Mouse (Mus musculus): ENCODE measurements around the gene Pspc1. TPM values are rescaled to one million over a fixed set of nuclear protein-coding genes. Genes with fewer than 3 reads are reported as not detected.
"Not testable (repeated sequence)": the region's sequence is repeated elsewhere in the genome, so short reads cannot be mapped to it uniquely, and the experiment has no call there.

Gene Pspc1
- polyA plus RNA-seq (2016; fragmentation: Nextera tagmentation; extraction: Ambion mirVana), result 19.4 and 21.7 TPM in 2 replicates

- 1% methylated on average over 36 of the region's 36 CpGs for WGBS (ENCODE audit: insufficient replicate concordance)
- Histone ChIP-seq H3K36me3 (peaks cover 17% of the 10 kb centered on the region), H3K4me1 (peaks cover 40% of the 10 kb centered on the region), H3K27me3 (replicated peaks) (no peaks in the 10 kb centered on the region), H3K4me3 (peak within 1 kb of the TSS; percentile 95), H3K9ac (peak within 1 kb of the TSS; percentile 95), H3K9me3 (replicated peaks) (no peaks in the 10 kb centered on the region), H3K4me2 (peak within 1 kb of the TSS; percentile 85), H3K27ac (peak within 1 kb of the TSS; percentile 96)
- peak; percentile 94 for ATAC-seq
Observed at GRCm38 (mm10) chr14:56778200-56778932, at the start of gene Pspc1. Gene Pspc1 (minus strand): TSS chr14:56778316.

DNA sequence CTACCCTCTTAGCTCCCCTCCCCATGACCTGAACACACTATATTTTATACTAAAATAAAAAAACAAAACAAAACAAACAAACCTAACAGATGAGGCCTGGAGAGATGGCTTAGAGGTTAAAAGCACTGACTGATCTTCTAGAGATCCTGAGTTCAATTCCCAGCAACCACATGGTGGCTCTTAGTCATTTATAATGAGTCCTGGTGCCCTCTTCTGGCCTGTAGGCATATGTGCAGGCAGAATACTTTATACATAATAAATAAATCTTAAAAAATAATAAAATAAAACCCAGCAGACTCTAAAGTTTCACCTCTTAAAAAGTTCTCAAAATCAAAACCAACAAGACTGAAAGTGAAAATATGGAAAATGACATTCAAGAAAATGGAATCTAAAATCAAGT is 46.4 kb upstream of the Pspc1 start:
- no peaks in the 10 kb centered on the region for H3K4me1 ChIP-seq
- H3K27ac ChIP-seq, result no peak overlapping the region
- H3K27me3 ChIP-seq (replicated peaks), result 0 out of 2 replicates have a peak, but pooled peaks cover 4% of the 10 kb centered on the region
- H3K9ac ChIP-seq, result no peak overlapping the region
- H3K4me3 ChIP-seq, result no peak overlapping the region
- H3K36me3 ChIP-seq, result no peaks in the 10 kb centered on the region
- no peak overlapping the region for H3K4me2 ChIP-seq
- no peaks in the 10 kb centered on the region for H3K9me3 ChIP-seq (replicated peaks)
- no peak for ATAC-seq

GRCm38 (mm10) chr14:56817616-56818015 is 39.5 kb upstream of the Pspc1 start:
- no peak overlapping the region for H3K4me3 ChIP-seq
- peaks cover 8% of the 10 kb centered on the region for H3K4me1 ChIP-seq
- H3K9me3 ChIP-seq (replicated peaks), result no peaks in the 10 kb centered on the region
- 0 out of 2 replicates have a peak, but pooled peaks cover 6% of the 10 kb centered on the region for H3K27me3 ChIP-seq (replicated peaks)
- 20% methylated on average over 11 of the region's 11 CpGs for WGBS (ENCODE audit: insufficient replicate concordance)
- H3K4me2 ChIP-seq, result no peak overlapping the region
- no peak for ATAC-seq
- no peak overlapping the region for H3K9ac ChIP-seq
- no peaks in the 10 kb centered on the region for H3K36me3 ChIP-seq
- no peak overlapping the region for H3K27ac ChIP-seq

GRCm38 (mm10) chr14:56817131-56817530 is 39.0 kb upstream of the Pspc1 start:
- Histone ChIP-seq H3K36me3 (no peaks in the 10 kb centered on the region), H3K4me2 (no peak overlapping the region), H3K4me3 (no peak overlapping the region), H3K9me3 (replicated peaks) (no peaks in the 10 kb centered on the region), H3K9ac (no peak overlapping the region), H3K4me1 (peaks cover 10% of the 10 kb centered on the region), H3K27ac (no peak overlapping the region), H3K27me3 (replicated peaks) (0 out of 2 replicates have a peak, but pooled peaks cover 6% of the 10 kb centered on the region)
- ATAC-seq, result no peak
- WGBS (ENCODE audit: insufficient replicate concordance), result 52% methylated on average over 4 of the region's 4 CpGs

DNA sequence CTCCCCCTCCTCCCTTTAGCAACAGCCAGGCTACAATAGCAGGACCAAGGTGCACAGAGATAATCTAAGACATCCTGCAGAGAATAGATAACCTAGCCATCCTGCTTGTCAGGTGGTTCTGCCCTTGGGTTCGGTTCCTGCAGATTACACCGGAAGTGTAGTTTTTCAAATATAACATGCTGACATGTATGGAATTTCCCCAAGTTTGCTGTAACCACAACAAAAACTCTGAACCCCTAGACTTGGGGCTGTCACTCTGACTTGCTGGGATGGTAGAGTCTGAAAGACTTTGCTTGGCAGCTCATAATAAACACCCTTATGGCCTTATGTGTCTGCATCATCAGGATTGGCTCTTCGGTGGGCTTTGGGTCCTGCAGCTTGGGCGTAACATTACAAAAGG is 38.4 kb upstream of the Pspc1 start:
- Histone ChIP-seq H3K9ac (no peak overlapping the region), H3K9me3 (replicated peaks) (no peaks in the 10 kb centered on the region), H3K4me1 (peaks cover 10% of the 10 kb centered on the region), H3K36me3 (no peaks in the 10 kb centered on the region), H3K27me3 (replicated peaks) (0 out of 2 replicates have a peak, but pooled peaks cover 6% of the 10 kb centered on the region), H3K27ac (no peak overlapping the region), H3K4me3 (no peak overlapping the region), H3K4me2 (no peak overlapping the region)
- 56% methylated on average over 4 of the region's 4 CpGs for WGBS (ENCODE audit: insufficient replicate concordance)
- ATAC-seq, result no peak

- no peak; the same call in 1 of the 2 replicates for ATAC-seq
- H3K9ac ChIP-seq, result peak overlapping the region; percentile 84
- H3K9me3 ChIP-seq (replicated peaks), result no peaks in the 10 kb centered on the region
- H3K27me3 ChIP-seq (replicated peaks), result 0 out of 2 replicates have a peak, but pooled peaks cover 6% of the 10 kb centered on the region
- H3K4me2 ChIP-seq, result peak overlapping the region; percentile 92
- peak overlapping the region; percentile 76 for H3K27ac ChIP-seq
- 2% methylated on average over 35 of the region's 35 CpGs for WGBS (ENCODE audit: insufficient replicate concordance)
- peak overlapping the region; percentile 82 for H3K4me3 ChIP-seq
- peaks cover 15% of the 10 kb centered on the region for H3K36me3 ChIP-seq
- peaks cover 32% of the 10 kb centered on the region for H3K4me1 ChIP-seq
Observed at GRCm38 (mm10) chr14:56812520-56813036, 34.5 kb upstream of the Pspc1 start.

GRCm38 (mm10) chr14:56811701-56812339 is 33.7 kb upstream of the Pspc1 start, which contains the start of gene Zmym5:
Gene Zmym5 (minus strand): TSS chr14:56811716.
- peak; percentile 98 for ATAC-seq

GRCm38 (mm10) chr14:56810781-56811690 is 32.9 kb upstream of the Pspc1 start:
- not testable (repeated sequence) for H3K27me3 ChIP-seq (replicated peaks); H3K9me3 ChIP-seq (replicated peaks)
- peak overlapping the region; percentile 91 for H3K27ac ChIP-seq
- peak; percentile 83 for ATAC-seq
- peaks cover 32% of the 10 kb centered on the region for H3K4me1 ChIP-seq
- H3K4me3 ChIP-seq, result peak overlapping the region; percentile 82
- peaks cover 18% of the 10 kb centered on the region for H3K36me3 ChIP-seq
- peak overlapping the region; percentile 82 for H3K9ac ChIP-seq
- WGBS (ENCODE audit: insufficient replicate concordance), result 2% methylated on average over 30 of the region's 86 CpGs
- H3K4me2 ChIP-seq, result peak overlapping the region; percentile 78

More at GRCm38 (mm10) chr14:56811701-56812339, 33.7 kb upstream of the Pspc1 start, which contains the start of gene Zmym5:
- H3K4me3 ChIP-seq, result peak within 1 kb of the TSS; percentile 82
- H3K36me3 ChIP-seq, result peaks cover 15% of the 10 kb centered on the region
- H3K27ac ChIP-seq, result peak within 1 kb of the TSS; percentile 91
- WGBS (ENCODE audit: insufficient replicate concordance), result under 1% methylated on average over 42 of the region's 72 CpGs
- H3K9ac ChIP-seq, result peak within 1 kb of the TSS; percentile 84
- H3K4me2 ChIP-seq, result peak within 1 kb of the TSS; percentile 92
- not testable (repeated sequence) for H3K27me3 ChIP-seq (replicated peaks); H3K9me3 ChIP-seq (replicated peaks)
- H3K4me1 ChIP-seq, result peaks cover 32% of the 10 kb centered on the region

- WGBS (ENCODE audit: insufficient replicate concordance), result 41% methylated on average over 2 of the region's 2 CpGs
Observed at GRCm38 (mm10) chr14:56793243-56793642, 15.1 kb upstream of the Pspc1 start.

DNA sequence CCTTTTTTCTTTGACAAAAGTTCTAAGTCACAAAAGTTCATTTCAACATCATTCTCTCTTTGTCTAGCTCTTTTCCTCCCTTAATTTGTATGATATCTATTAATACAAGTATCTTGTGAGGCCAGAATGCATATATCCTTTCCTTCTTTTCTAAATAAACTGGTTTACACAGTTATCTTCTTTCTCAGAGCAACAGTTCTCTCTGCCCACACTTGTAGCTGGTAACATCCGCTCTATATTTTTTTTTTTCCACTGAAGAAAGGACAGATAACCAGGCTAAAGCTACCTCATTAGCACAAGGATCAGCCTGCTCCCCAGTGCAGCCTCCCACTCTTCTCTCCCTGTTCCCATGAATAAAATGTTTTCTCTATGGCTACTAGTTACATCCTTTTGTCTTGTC is 6.5 kb upstream of the Pspc1 start:
- H3K4me2 ChIP-seq, result no peak overlapping the region
- ATAC-seq, result no peak
- H3K9me3 ChIP-seq (replicated peaks), result no peaks in the 10 kb centered on the region
- H3K4me3 ChIP-seq, result no peak overlapping the region
- WGBS (ENCODE audit: insufficient replicate concordance), result 59% methylated on average over 1 of the region's 1 CpGs
- no peaks in the 10 kb centered on the region for H3K27me3 ChIP-seq (replicated peaks)
- no peak overlapping the region for H3K27ac ChIP-seq
- no peak overlapping the region for H3K9ac ChIP-seq
- no peaks in the 10 kb centered on the region for H3K36me3 ChIP-seq
- H3K4me1 ChIP-seq, result peaks cover 5% of the 10 kb centered on the region

More at GRCm38 (mm10) chr14:56793243-56793642, 15.1 kb upstream of the Pspc1 start:
- H3K4me1 ChIP-seq, result no peaks in the 10 kb centered on the region
- H3K4me2 ChIP-seq, result no peak overlapping the region
- H3K9me3 ChIP-seq (replicated peaks), result no peaks in the 10 kb centered on the region
- H3K27ac ChIP-seq, result no peak overlapping the region
- no peaks in the 10 kb centered on the region for H3K27me3 ChIP-seq (replicated peaks)
- no peak for ATAC-seq
- H3K9ac ChIP-seq, result no peak overlapping the region
- H3K4me3 ChIP-seq, result no peak overlapping the region
- H3K36me3 ChIP-seq, result peaks cover 63% of the 10 kb centered on the region

- Histone ChIP-seq H3K36me3 (peaks cover 12% of the 10 kb centered on the region), H3K4me2 (peak overlapping the region; percentile 85), H3K9me3 (replicated peaks) (no peaks in the 10 kb centered on the region), H3K4me1 (peaks cover 35% of the 10 kb centered on the region), H3K27ac (peak overlapping the region; percentile 96), H3K27me3 (replicated peaks) (no peaks in the 10 kb centered on the region), H3K4me3 (peak overlapping the region; percentile 95), H3K9ac (peak overlapping the region; percentile 95)
- WGBS (ENCODE audit: insufficient replicate concordance), result 31% methylated on average over 3 of the region's 3 CpGs
- ATAC-seq, result 0 out of 2 replicates have a peak, but pooled peaks have one; percentile 2
Observed at GRCm38 (mm10) chr14:56778933-56779300, 801 bp upstream of the Pspc1 start.

All from liver, embryonic 12.5 days (tissue).